In the genomic region with DNA sequence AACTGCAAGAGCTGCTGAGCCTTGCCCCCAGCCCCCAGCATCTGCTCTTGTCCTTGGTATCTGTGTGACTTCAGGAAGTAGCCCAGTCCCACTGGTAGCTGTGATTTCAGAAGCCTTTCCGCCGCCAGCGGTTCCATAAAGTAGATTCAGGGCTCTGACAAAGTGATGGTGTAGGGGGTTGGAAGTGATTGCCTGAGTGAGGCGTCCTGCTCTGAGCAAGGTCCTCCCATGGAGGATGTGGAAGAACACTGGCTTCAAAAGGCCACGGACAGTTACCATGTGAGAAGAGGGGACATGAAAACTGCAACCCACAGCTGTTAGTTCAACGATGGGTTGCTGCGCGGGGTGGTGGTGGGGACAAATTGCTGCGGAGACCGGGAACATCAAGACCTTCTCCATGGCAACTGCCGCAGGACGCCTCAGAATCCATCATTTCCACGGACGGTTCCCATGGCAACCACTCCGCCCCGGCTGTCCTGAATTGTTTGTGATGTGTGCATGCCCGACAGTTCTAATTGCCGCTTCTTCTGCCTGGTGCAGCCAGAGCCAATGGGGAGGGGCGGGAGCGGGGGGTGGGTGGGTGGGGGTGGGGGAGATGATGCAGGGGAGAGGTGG, we compare ENCODE assay signal across 8 mouse cellular contexts. TPM values are rescaled to one million over a fixed set of nuclear protein-coding genes. Genes with fewer than 3 reads are reported as not detected.
DNase-seq lines count a peak whose midpoint lies in the region.

No protein-coding gene starts in this region.

- peak; percentile 32 for DNase-seq in adrenal gland, postnatal 25 days
- no peak for DNase-seq in adrenal gland, postnatal 4 days (ENCODE audit: low spot score in 2 of 2)
- DNase-seq in cerebellum, postnatal 36 days = peak; percentile 72 to 74
- peak; percentile 89 to 93 for DNase-seq in frontal cortex, postnatal 36 days (ENCODE audit: low spot score in 2 of 2)
- DNase-seq in left cerebral cortex, postnatal 36 days (ENCODE audit: low spot score in 2 of 2) = peak; percentile 87 to 90
- DNase-seq in right cerebral cortex, adult 2 months (ENCODE audit: low spot score in 2 of 2) = peak; percentile 94 to 95
- DNase-seq in gastrocnemius, adult 8-10 months (ENCODE audit: low spot score in 2 of 2) = no peak
- no peak for DNase-seq in testis, postnatal 14 days (ENCODE audit: low spot score)

- intact Hi-C loops in left cerebral cortex, postnatal 36 days (cut with DNase I) = loop anchor here (2.0 kb wide), 1 partner anchor 34 kb away; no protein-coding TSS in a partner anchor

RNA-seq across cellular contexts. Expression of gene Gm13090, which starts 51.1 kb away (rescaled TPM):
- not detected in 2 replicates for total RNA-seq in adrenal gland, postnatal 25 days (2021)
- not detected for total RNA-seq in adrenal gland, postnatal 4 days (2021)
- not detected for total RNA-seq in left cerebral cortex, postnatal 36 days (2021)
- not detected for total RNA-seq in gastrocnemius, adult 8-10 months (2022)

Comparison
In these comparisons a context has a peak if more than half of its experiments do, and no peak if none do; other contexts are left out.
1. DNase-seq: peak in adrenal gland, postnatal 25 days (single experiment), cerebellum, postnatal 36 days (2 of 2), frontal cortex, postnatal 36 days (2 of 2), left cerebral cortex, postnatal 36 days (2 of 2) and right cerebral cortex, adult 2 months (2 of 2); none in adrenal gland, postnatal 4 days (0 of 2), gastrocnemius, adult 8-10 months (0 of 2) and testis, postnatal 14 days (single experiment).